Mouse (Mus musculus): ENCODE measurements around the gene Pfdn4. TPM values are rescaled to one million over a fixed set of nuclear protein-coding genes. Genes with fewer than 3 reads are reported as not detected.

Pfdn4 gene
- total RNA-seq, 2 experiments from 2014 or later, result 25.9 to 29.2 TPM

DNA sequence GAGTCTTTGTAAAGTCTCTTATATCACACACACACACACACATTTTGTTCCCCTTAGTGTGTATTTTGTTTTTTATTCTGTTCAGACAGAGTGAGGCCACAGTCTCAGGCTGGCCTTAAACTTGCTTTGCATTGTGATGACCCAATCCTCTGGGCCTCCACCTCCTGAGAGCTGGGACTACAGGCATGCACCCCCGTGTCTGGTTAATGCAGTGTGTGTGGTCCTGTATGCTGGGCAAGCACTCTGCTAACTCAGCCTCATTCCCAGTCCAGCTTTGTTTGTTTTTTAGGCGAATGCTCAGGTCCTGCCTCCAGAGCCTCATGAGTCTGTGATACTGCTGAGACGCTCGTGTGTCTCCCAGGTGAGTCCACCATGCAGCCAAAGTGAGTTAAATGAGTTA is 51.8 kb downstream of the Pfdn4 start:
- no peak for DNase-seq (ENCODE audit: low spot score in 2 of 2)

DNA sequence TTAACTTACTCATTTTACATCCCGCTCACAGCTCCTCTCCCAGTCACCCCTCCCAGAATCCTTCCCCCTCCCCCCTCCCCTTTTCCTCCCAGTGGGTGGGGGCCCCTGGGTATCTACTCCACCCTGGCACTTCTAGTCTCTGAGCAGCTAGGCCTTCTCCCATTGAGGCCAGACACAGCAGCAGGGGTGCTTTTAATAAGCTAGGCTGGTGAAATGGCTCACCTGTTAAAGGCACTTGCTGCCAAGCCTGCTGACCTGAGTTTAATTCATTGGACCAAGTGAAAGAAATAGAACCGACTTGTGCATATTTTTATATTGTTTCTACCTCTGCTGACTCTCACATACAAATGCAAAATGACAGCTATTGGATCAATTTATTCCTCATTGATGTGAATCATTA is 52.9 kb downstream of the Pfdn4 start:
- no peak for DNase-seq (ENCODE audit: low spot score in 2 of 2)

DNA sequence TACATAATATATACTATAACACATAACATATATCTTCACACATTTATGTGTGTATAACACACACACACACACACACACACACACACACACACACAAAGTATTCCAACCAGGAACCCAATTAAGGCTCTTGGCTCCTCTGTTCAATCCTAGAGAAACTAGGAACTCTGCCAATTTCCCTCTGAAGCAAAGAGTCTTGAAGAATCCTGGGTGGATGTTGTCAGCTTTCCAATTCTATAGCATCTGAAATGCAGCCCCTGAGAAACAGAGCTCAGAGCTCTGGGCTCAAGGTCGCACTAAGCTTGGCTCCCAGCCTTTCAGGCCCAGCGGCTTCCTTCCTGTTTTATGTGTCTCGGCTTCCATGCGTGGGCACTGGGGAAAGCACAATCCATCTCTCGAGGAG is 54.0 kb downstream of the Pfdn4 start:
- peak in 1 of 2 experiments; percentile 8 for DNase-seq (ENCODE audit: low spot score in 2 of 2)

DNA sequence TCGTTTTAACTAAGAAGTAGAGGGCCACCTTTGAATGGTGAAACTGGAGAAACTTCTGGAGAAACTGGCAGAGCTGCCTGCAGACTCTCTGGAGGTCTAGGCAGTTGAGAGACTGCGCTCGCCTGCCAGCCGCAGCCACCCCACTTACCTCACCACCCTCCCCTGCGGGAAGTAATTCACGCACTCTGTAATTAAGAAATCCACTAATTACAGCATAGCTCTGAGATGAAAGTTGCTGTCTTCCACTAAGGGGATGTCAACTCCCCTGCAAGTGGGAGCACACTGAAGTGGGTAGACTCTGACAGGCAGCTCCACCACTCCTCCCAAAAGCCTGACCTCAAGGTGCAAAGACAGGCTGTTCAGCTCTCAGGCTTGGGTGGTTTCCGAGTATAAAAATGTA is 55.9 kb downstream of the Pfdn4 start:
- no peak for DNase-seq (ENCODE audit: low spot score in 2 of 2)

DNA sequence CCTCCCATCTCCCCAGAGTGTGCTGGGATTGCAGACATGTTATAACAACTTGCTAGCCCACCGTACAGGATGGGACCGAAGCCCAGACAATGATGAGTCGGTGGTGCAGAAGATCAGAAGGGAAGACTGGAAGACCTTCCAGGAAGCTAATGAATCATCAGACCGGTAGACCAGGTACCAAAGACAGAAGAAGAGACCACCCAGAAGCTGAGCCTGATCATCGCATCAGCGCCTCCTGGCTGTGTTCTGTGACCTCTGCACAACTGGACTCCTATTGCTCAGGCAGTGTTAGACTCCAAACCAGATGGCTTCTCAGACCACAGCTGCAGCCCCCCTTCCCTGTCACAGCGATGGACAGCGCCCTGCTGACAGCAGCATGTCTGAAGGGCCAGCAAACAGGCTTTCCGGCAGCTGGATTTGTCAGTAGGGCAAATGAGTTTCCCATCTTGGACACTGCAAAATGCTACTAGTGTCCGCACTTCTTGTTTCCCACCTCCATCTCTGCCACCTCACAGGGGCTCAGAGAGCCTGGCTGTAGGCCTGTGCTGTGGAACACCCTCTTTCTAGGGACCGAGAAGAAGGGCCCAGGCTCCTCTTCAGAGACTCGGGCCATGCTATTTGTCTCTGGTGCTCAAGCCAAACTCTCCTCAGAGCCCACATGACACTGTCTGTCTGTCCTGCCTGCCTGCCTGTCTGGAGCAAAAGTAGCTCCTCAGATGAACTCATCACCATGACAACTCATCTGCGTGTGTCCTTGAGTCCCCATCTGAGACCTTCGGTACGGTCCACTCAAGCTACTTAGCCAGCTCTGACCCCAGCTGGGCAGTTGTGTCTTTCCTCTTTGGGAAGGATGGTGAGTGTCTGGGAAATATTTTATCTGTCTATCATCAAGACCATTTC is 68.0 kb downstream of the Pfdn4 start:
- no peak for DNase-seq (ENCODE audit: low spot score in 2 of 2)

DNA sequence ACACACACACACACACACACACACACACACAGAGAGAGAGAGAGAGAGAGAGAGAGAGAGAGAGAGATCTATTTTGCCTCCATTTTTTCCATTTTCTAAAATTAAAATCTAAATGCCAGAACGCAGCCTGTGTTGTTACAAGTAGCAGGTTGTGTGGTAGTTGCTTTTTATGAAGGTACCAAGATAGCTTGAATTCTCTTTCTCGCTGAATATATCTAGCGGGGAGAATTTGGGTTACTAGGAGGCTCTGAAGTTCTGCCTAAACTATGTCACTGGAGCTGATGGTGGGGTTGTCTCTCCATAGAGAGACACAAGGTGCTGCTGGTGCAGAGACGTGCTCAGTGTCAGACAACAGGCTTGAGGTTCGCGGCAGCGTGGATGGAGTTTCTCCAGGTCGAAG is 68.8 kb downstream of the Pfdn4 start:
- DNase-seq (ENCODE audit: low spot score in 2 of 2), result no peak

Other genes starting within 250 kb of the Pfdn4 start
- gene Bcas1, start 68.6 kb upstream of the Pfdn4 start, total RNA-seq (2021), result 10 to 100 TPM; 86.2 to 92.8 TPM
- not detected for gene Cyp24a1, start 717 bp downstream of the Pfdn4 start, total RNA-seq (2021)
- gene 4930470P17Rik, start 105.6 kb downstream of the Pfdn4 start, total RNA-seq (2021), result not detected
- 10 to 100 TPM; 13.2 to 15.4 TPM for gene Dok5, start 235.4 kb downstream of the Pfdn4 start, total RNA-seq (2021)